Mouse (Mus musculus) hindbrain, embryonic 14.5 days (tissue): ENCODE results near the gene Tulp1. TPM values are rescaled to one million over a fixed set of nuclear protein-coding genes. Genes with fewer than 3 reads are reported as not detected.
"Not testable (repeated sequence)": the region's sequence is repeated elsewhere in the genome, so short reads cannot be mapped to it uniquely, and the experiment has no call there.

Source experiments
- ATAC-seq: fragments of 200-750 bp; cut with Nextera tagmentation; 2 replicates; pipeline ENCODE4 v1.8.0; 2017; ENCODE audit warnings: moderate number of reproducible peaks, mild to moderate bottlenecking, moderate TSS enrichment, moderate library complexity; ENCODE audit not compliant: low FRiP score
- DNase-seq: peaks from one replicate; pipeline ENCODE4 v3.0.0-alpha.2; 2015; ENCODE audit warnings: low spot score
- H3K27ac ChIP-seq: fragments of 300-500 bp; sonication (generic); 2 replicates; pipeline ENCODE4 v1.5.1; 2014; ENCODE audit warnings: mild to moderate bottlenecking, moderate library complexity
- H3K27me3 ChIP-seq: fragments of 300-500 bp; sonication (generic); 2 replicates; pipeline ENCODE4 v1.6.1; 2014; ENCODE audit warnings: mild to moderate bottlenecking, low read length, mixed read lengths; ENCODE audit not compliant: control insufficient read depth, insufficient read depth
- H3K36me3 ChIP-seq: fragments of 300-500 bp; sonication (generic); replicated peaks from 2 replicates; pipeline ENCODE4 v1.6.1; 2014; ENCODE audit not compliant: control insufficient read depth, insufficient read depth
- H3K4me1 ChIP-seq: fragments of 300-500 bp; sonication (generic); replicated peaks from 2 replicates; pipeline ENCODE4 v1.6.1; 2014; ENCODE audit warnings: antibody characterized with exemption, low read length, mixed read lengths; ENCODE audit not compliant: control insufficient read depth, insufficient read depth
- H3K4me2 ChIP-seq: fragments of 300-500 bp; sonication (generic); replicated peaks from 2 replicates; pipeline ENCODE4 v1.6.1; 2014; ENCODE audit warnings: mild to moderate bottlenecking, moderate library complexity
- H3K4me3 ChIP-seq: fragments of 300-500 bp; sonication (generic); replicated peaks from 2 replicates; pipeline ENCODE4 v1.5.1; 2014; ENCODE audit warnings: mild to moderate bottlenecking, low read length
- H3K9ac ChIP-seq: fragments of 300-500 bp; sonication (generic); 2 replicates; pipeline ENCODE4 v1.6.1; 2014
- H3K9me3 ChIP-seq: fragments of 300-500 bp; sonication (generic); 2 replicates; pipeline ENCODE4 v1.6.1; 2016; ENCODE audit warnings: low read length; ENCODE audit not compliant: control insufficient read depth
- WGBS: fragments of 180-500 bp; shearing (Covaris S2); extraction: QIAGEN DNeasy Blood & Tissue Kit; methylation state at CpG from one replicate; pipeline ENCODE4 v1.1.7; 2014; 5-methylcytosine and 5-hydroxymethylcytosine counted together
- polyA plus RNA-seq: library from polyadenylated mRNA; unstranded; fragments of >200 nt; fragmentation: Nextera tagmentation; extraction: Ambion mirVana; gene quantifications from 2 replicates; pipeline ENCODE4 v1.2.1, GENCODE M21; 2014

Tulp1 gene
- polyA plus RNA-seq, 1 experiment from 2014 or later, result 1.7 TPM

- peaks cover 22% of the 10 kb centered on the region for H3K4me1 ChIP-seq
- no peak for ATAC-seq
- WGBS, result 84% methylated on average over 3 of the region's 3 CpGs
- no peak overlapping the region for H3K4me3 ChIP-seq
- no peak for DNase-seq
- H3K27me3 ChIP-seq, result no peaks in the 10 kb centered on the region
- H3K9ac ChIP-seq, result peak overlapping the region; percentile 99; the same call in 1 of the 2 replicates
- peaks cover 37% of the 10 kb centered on the region for H3K36me3 ChIP-seq
- no peak overlapping the region for H3K4me2 ChIP-seq
- no peak overlapping the region for H3K27ac ChIP-seq
- H3K9me3 ChIP-seq, result no peaks in the 10 kb centered on the region
Observed at GRCm38 (mm10) chr17:28326951-28327350, 38.1 kb downstream of the Tulp1 start.

GRCm38 (mm10) chr17:28325751-28326150 is 39.3 kb downstream of the Tulp1 start:
- H3K27me3 ChIP-seq, result no peaks in the 10 kb centered on the region
- peaks cover 22% of the 10 kb centered on the region for H3K4me1 ChIP-seq
- H3K27ac ChIP-seq, result no peak overlapping the region
- DNase-seq (no peak), ATAC-seq (no peak)
- no peak overlapping the region for H3K4me3 ChIP-seq
- H3K36me3 ChIP-seq, result peaks cover 29% of the 10 kb centered on the region
- H3K9me3 ChIP-seq, result no peaks in the 10 kb centered on the region
- no peak overlapping the region for H3K9ac ChIP-seq
- H3K4me2 ChIP-seq, result no peak overlapping the region
- WGBS, result 96% methylated on average over 8 of the region's 8 CpGs

- WGBS, result 96% methylated on average over 7 of the region's 7 CpGs
- not testable (repeated sequence) for H3K9me3 ChIP-seq, DNase-seq, H3K4me3 ChIP-seq, ATAC-seq, H3K27me3 ChIP-seq, H3K9ac ChIP-seq, H3K4me2 ChIP-seq, H3K27ac ChIP-seq
- Histone ChIP-seq H3K36me3 (peaks cover 17% of the 10 kb centered on the region; the same call in 1 of the 2 replicates), H3K4me1 (peaks cover 14% of the 10 kb centered on the region)
Observed at GRCm38 (mm10) chr17:28324416-28324815, 40.6 kb downstream of the Tulp1 start.

- no peak for ATAC-seq
- no peaks in the 10 kb centered on the region for H3K27me3 ChIP-seq
- peaks cover 22% of the 10 kb centered on the region for H3K36me3 ChIP-seq
- no peak overlapping the region for H3K27ac ChIP-seq
- no peak for DNase-seq
- no peak overlapping the region for H3K4me2 ChIP-seq
- H3K4me3 ChIP-seq, result no peak overlapping the region
- 93% methylated on average over 8 of the region's 8 CpGs for WGBS
- no peaks in the 10 kb centered on the region for H3K9me3 ChIP-seq
- no peak overlapping the region for H3K9ac ChIP-seq
- peaks cover 9% of the 10 kb centered on the region for H3K4me1 ChIP-seq
Observed at GRCm38 (mm10) chr17:28323786-28324185, 41.2 kb downstream of the Tulp1 start.

GRCm38 (mm10) chr17:28321700-28322099 is 43.3 kb downstream of the Tulp1 start:
- H3K36me3 ChIP-seq, result peaks cover 39% of the 10 kb centered on the region
- no peaks in the 10 kb centered on the region for H3K27me3 ChIP-seq
- H3K4me1 ChIP-seq, result no peaks in the 10 kb centered on the region
- no peak overlapping the region for H3K9ac ChIP-seq
- DNase-seq (no peak), ATAC-seq (no peak)
- WGBS, result 87% methylated on average over 4 of the region's 4 CpGs
- H3K4me3 ChIP-seq, result no peak overlapping the region
- no peaks in the 10 kb centered on the region for H3K9me3 ChIP-seq
- H3K27ac ChIP-seq, result no peak overlapping the region
- H3K4me2 ChIP-seq, result no peak overlapping the region

- ATAC-seq (no peak), DNase-seq (no peak)
- Histone ChIP-seq H3K27ac (no peak overlapping the region), H3K4me1 (peaks cover 10% of the 10 kb centered on the region), H3K4me2 (no peak overlapping the region), H3K4me3 (no peak overlapping the region), H3K27me3 (no peaks in the 10 kb centered on the region), H3K9ac (no peak overlapping the region), H3K9me3 (no peaks in the 10 kb centered on the region), H3K36me3 (peaks cover 43% of the 10 kb centered on the region)
- WGBS, result 78% methylated on average over 9 of the region's 9 CpGs
Observed at GRCm38 (mm10) chr17:28317725-28318124, 47.3 kb downstream of the Tulp1 start.

GRCm38 (mm10) chr17:28317091-28317490 is 47.9 kb downstream of the Tulp1 start:
- ATAC-seq, result no peak

GRCm38 (mm10) chr17:28316476-28316875 is 48.5 kb downstream of the Tulp1 start:
- H3K4me1 ChIP-seq, result peaks cover 12% of the 10 kb centered on the region
- H3K27ac ChIP-seq, result no peak overlapping the region
- H3K9ac ChIP-seq, result no peak overlapping the region
- H3K9me3 ChIP-seq, result no peaks in the 10 kb centered on the region
- ATAC-seq (no peak), DNase-seq (no peak)
- no peak overlapping the region for H3K4me3 ChIP-seq
- no peak overlapping the region for H3K4me2 ChIP-seq
- no peaks in the 10 kb centered on the region for H3K27me3 ChIP-seq
- H3K36me3 ChIP-seq, result peaks cover 34% of the 10 kb centered on the region
- 93% methylated on average over 9 of the region's 9 CpGs for WGBS

More at GRCm38 (mm10) chr17:28317091-28317490, 47.9 kb downstream of the Tulp1 start:
- no peak overlapping the region for H3K4me2 ChIP-seq
- H3K36me3 ChIP-seq, result peaks cover 37% of the 10 kb centered on the region
- no peaks in the 10 kb centered on the region for H3K9me3 ChIP-seq
- peaks cover 12% of the 10 kb centered on the region for H3K4me1 ChIP-seq
- no peaks in the 10 kb centered on the region for H3K27me3 ChIP-seq
- no peak overlapping the region for H3K9ac ChIP-seq
- WGBS, result 39% methylated on average over 8 of the region's 8 CpGs
- no peak overlapping the region for H3K4me3 ChIP-seq
- DNase-seq, result no peak
- H3K27ac ChIP-seq, result no peak overlapping the region

GRCm38 (mm10) chr17:28315611-28316160 is 49.3 kb downstream of the Tulp1 start:
- no peak for DNase-seq
- Histone ChIP-seq H3K27me3 (no peaks in the 10 kb centered on the region), H3K9ac (no peak overlapping the region), H3K9me3 (no peaks in the 10 kb centered on the region), H3K4me3 (no peak overlapping the region), H3K4me1 (peaks cover 12% of the 10 kb centered on the region), H3K4me2 (no peak overlapping the region), H3K27ac (no peak overlapping the region), H3K36me3 (peaks cover 34% of the 10 kb centered on the region)
- 84% methylated on average over 20 of the region's 20 CpGs for WGBS
- ATAC-seq, result no peak

- ATAC-seq (no peak; the same call in 1 of the 2 replicates), DNase-seq (peak; percentile 50)
- H3K4me3 ChIP-seq, result peak overlapping the region; percentile 71
- H3K36me3 ChIP-seq, result peaks cover 29% of the 10 kb centered on the region
- peak overlapping the region; percentile 79 for H3K9ac ChIP-seq
- 1% methylated on average over 11 of the region's 11 CpGs for WGBS
- no peaks in the 10 kb centered on the region for H3K9me3 ChIP-seq
- peak overlapping the region; percentile 72 for H3K4me2 ChIP-seq
- no peaks in the 10 kb centered on the region for H3K27me3 ChIP-seq
- H3K4me1 ChIP-seq, result peaks cover 12% of the 10 kb centered on the region
- peak overlapping the region; percentile 82 for H3K27ac ChIP-seq
Observed at GRCm38 (mm10) chr17:28313880-28314225, 51.2 kb downstream of the Tulp1 start.
